Mouse (Mus musculus): Measurements from ENCODE around the gene Xdh.

DNA sequence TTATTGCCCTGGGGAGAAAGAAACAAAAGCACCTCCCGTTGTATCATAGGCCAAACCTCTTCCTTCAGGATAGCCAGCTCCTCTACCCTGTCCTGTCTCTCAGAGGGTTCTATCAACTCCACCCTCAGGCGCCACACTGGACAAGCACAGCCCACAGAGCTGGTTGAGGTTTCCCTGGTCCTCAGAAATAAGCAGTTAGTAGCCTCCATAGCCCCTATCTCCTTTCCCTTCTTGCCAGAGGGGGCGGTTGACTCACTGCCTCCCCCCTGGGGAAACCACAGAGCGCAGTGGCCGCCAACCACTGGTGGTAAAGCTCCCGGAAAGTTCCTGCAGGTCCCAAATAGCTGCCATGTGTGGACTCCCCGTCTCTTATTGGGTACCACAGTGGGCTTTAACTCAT is 74.3 kb downstream of the Xdh start:
- TF ChIP-seq POLR2A (IDR thresholded peaks at IDR 0.05; ENCODE audit: low read depth, low read length) (no peak), CTCF (IDR thresholded peaks at IDR 0.05; ENCODE audit: extremely low read depth, insufficient read length, insufficient replicate concordance, low read depth, low read length) (no peak)

Measured in small intestine, adult 2 months (tissue).